Mouse (Mus musculus): Measurements from ENCODE around the gene Kri1. TPM values are rescaled to one million over a fixed set of nuclear protein-coding genes. Genes with fewer than 3 reads are reported as not detected.
"Not testable (repeated sequence)": the region's sequence is repeated elsewhere in the genome, so short reads cannot be mapped to it uniquely, and the experiment has no call there.

Gene Kri1
- polyA plus RNA-seq, 1 experiment from 2014 or later = 12.9 TPM

DNA sequence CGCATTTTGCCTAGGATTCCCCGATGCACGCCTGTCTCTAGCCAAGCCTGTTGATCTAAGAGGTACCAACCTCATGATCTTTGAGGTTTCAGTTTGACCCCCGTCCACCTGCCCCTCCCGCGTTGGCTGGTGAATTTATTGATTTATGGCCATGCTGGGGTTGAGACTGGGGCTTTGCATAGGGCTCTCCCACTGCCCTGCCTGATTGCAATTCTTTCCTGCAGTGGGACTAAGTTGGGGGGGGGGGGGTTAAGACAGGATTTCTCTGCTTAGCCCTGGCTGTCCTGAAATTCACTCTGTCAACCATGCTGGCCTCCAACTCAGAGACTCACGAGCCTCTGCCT, 62.4 kb downstream of the Kri1 start:
- H3K9ac ChIP-seq (replicated peaks; ENCODE audit: low read length) = no peak overlapping the region
- ATAC-seq (ENCODE audit: low FRiP score, low TSS enrichment) = no peak

DNA sequence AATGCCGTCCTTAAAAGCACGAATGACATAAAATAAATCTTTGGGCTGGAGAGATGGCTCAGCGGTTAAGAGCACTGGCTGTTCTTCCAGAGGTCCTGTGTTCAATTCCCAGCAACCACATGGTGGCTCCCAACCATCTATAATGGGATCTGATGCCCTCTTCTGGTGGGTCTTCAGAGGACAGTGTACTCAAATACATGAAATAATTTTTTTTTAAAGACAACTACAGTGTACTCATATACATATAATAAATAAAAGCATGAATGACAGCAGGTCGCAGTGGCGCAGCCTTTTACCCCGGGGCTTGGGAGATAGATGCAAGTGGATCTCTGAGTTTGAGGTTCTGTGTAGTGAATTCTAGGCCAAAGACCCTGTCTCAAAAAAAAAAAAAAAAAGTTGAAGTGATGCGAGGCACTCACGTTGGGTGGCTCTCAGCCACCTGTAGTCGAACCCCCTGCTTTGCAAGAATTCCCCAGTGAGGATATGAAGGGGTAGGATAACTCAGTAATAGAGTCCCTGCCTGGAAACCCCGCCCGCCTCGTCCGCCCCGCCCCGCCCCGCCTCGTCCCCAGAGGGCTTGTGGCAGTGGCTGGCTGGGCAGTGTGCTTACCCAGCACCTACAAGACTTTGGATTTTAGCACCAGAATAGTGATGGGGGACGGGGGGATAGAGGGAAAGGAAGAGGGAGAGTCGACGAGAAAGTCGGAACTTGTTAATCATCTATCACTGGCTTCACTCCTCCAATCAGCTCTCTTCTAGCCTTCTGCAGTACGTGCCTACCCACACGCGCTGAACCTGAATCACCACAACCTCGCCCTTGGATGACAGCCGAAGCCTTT, 63.0 kb downstream of the Kri1 start:
- no peak for ATAC-seq (ENCODE audit: low FRiP score, low TSS enrichment)
- H3K9me3 ChIP-seq (ENCODE audit: control insufficient read depth, low read length) = no peaks in the 10 kb centered on the region
- H3K9ac ChIP-seq (replicated peaks; ENCODE audit: low read length) = no peak overlapping the region
- WGBS = 25% methylated on average over 26 of the region's 26 CpGs
- peak; percentile 34 for DNase-seq
- no peak overlapping the region for H3K27ac ChIP-seq (replicated peaks; ENCODE audit: low read depth, low read length)
- no peak overlapping the region for H3K4me3 ChIP-seq (replicated peaks; ENCODE audit: low read depth, low read length)
- 0 out of 2 replicates have a peak, but pooled peaks cover 4% of the 10 kb centered on the region for H3K4me1 ChIP-seq (ENCODE audit: control insufficient read depth, insufficient read depth, low read length)
- no peaks in the 10 kb centered on the region for H3K27me3 ChIP-seq (ENCODE audit: control insufficient read depth, insufficient read depth, low read length)
- H3K36me3 ChIP-seq (ENCODE audit: control insufficient read depth, insufficient read depth, low read length) = 0 out of 2 replicates have a peak, but pooled peaks cover 5% of the 10 kb centered on the region
- H3K4me2 ChIP-seq (ENCODE audit: low read length) = peak overlapping the region; percentile 39

More for the DNA sequence above, 62.4 kb downstream of the Kri1 start:
- DNase-seq = no peak
- Histone ChIP-seq H3K27me3 (ENCODE audit: control insufficient read depth, insufficient read depth, low read length) (no peaks in the 10 kb centered on the region), H3K9me3 (ENCODE audit: control insufficient read depth, low read length) (no peaks in the 10 kb centered on the region), H3K4me3 (replicated peaks; ENCODE audit: low read depth, low read length) (no peak overlapping the region), H3K4me1 (ENCODE audit: control insufficient read depth, insufficient read depth, low read length) (0 out of 2 replicates have a peak, but pooled peaks cover 4% of the 10 kb centered on the region), H3K36me3 (ENCODE audit: control insufficient read depth, insufficient read depth, low read length) (peaks cover 11% of the 10 kb centered on the region), H3K4me2 (ENCODE audit: low read length) (peak overlapping the region; percentile 39), H3K27ac (replicated peaks; ENCODE audit: low read depth, low read length) (no peak overlapping the region)
- 15% methylated on average over 7 of the region's 7 CpGs for WGBS

DNA sequence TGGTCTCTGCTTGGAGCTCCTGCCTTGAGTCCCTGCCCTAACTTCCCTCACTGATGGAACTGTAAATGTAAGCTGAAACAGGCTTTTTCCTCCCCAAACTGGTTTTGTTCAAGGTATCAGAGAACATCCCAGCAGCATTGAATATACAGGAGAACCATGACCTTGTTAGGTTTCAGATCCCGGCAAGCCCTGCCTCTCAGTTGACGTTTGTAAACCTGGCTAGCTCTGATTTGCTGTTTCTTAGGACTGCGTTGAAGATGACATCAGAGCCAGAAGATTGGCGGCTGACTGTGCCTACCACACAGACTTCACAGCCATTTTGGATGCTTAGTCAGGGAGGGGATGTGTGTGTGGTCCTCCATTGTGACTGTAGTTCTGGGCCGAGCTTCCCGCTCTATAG, 63.9 kb downstream of the Kri1 start:
- Histone ChIP-seq H3K4me1 (ENCODE audit: control insufficient read depth, insufficient read depth, low read length) (0 out of 2 replicates have a peak, but pooled peaks cover 4% of the 10 kb centered on the region), H3K9ac (replicated peaks; ENCODE audit: low read length) (no peak overlapping the region), H3K4me3 (replicated peaks; ENCODE audit: low read depth, low read length) (no peak overlapping the region), H3K27ac (replicated peaks; ENCODE audit: low read depth, low read length) (no peak overlapping the region), H3K36me3 (ENCODE audit: control insufficient read depth, insufficient read depth, low read length) (no peaks in the 10 kb centered on the region), H3K27me3 (ENCODE audit: control insufficient read depth, insufficient read depth, low read length) (no peaks in the 10 kb centered on the region), H3K9me3 (ENCODE audit: control insufficient read depth, low read length) (no peaks in the 10 kb centered on the region), H3K4me2 (ENCODE audit: low read length) (no peak overlapping the region)
- 91% methylated on average over 6 of the region's 6 CpGs for WGBS
- ATAC-seq (ENCODE audit: low FRiP score, low TSS enrichment) (no peak), DNase-seq (no peak)

DNA sequence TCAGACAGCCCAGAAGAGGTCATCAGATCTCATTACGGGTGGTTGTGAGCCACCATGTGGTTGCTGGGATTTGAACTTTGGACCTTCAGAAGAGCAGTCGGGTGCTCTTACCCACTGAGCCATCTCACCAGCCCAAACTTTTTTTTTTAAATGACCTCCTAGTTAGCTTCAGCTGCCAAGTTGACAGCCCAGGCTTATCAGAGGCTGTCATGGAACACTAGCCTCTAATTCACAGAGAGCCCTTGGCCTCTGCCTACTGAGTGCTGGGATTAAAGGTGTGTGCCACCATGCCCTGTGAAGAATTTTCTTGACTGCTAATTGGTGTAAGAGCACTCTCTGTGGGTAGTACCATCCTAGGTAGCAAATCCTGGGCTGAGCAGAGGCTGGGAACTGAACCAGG, 64.3 kb downstream of the Kri1 start:
- H3K9me3 ChIP-seq (ENCODE audit: control insufficient read depth, low read length); H3K27ac ChIP-seq (replicated peaks; ENCODE audit: low read depth, low read length); H3K36me3 ChIP-seq (ENCODE audit: control insufficient read depth, insufficient read depth, low read length); ATAC-seq (ENCODE audit: low FRiP score, low TSS enrichment); H3K4me3 ChIP-seq (replicated peaks; ENCODE audit: low read depth, low read length); H3K4me2 ChIP-seq (ENCODE audit: low read length); DNase-seq; H3K9ac ChIP-seq (replicated peaks; ENCODE audit: low read length); H3K27me3 ChIP-seq (ENCODE audit: control insufficient read depth, insufficient read depth, low read length); H3K4me1 ChIP-seq (ENCODE audit: control insufficient read depth, insufficient read depth, low read length): not testable (repeated sequence)
- 93% methylated on average over 1 of the region's 2 CpGs for WGBS

Other genes with a start within 250 kb of the Kri1 start
- gene Zglp1, start 220.9 kb downstream of the Kri1 start, polyA plus RNA-seq (2014; fragmentation: Nextera tagmentation; extraction: Ambion mirVana) = 1.5 and 1.6 TPM in 2 replicates
- 1.3 and 2.6 TPM in 2 replicates for gene Gm49373, start 214.9 kb downstream of the Kri1 start, polyA plus RNA-seq (2014; fragmentation: Nextera tagmentation; extraction: Ambion mirVana)
- 55.5 and 82.2 TPM in 2 replicates for gene Fdx1l, start 214.4 kb downstream of the Kri1 start, polyA plus RNA-seq (2014; fragmentation: Nextera tagmentation; extraction: Ambion mirVana)
- 1.9 and 2.0 TPM in 2 replicates for gene Gm38431, start 196.0 kb downstream of the Kri1 start, polyA plus RNA-seq (2014; fragmentation: Nextera tagmentation; extraction: Ambion mirVana)
- 28.3 and 41.0 TPM in 2 replicates for gene Raver1, start 196.0 kb downstream of the Kri1 start, polyA plus RNA-seq (2014; fragmentation: Nextera tagmentation; extraction: Ambion mirVana)
- gene Tyk2, start 156.7 kb downstream of the Kri1 start, polyA plus RNA-seq (2014; fragmentation: Nextera tagmentation; extraction: Ambion mirVana) = 7.4 and 8.5 TPM in 2 replicates
- 213 and 223 TPM in 2 replicates for gene Cdc37, start 138.0 kb downstream of the Kri1 start, polyA plus RNA-seq (2014; fragmentation: Nextera tagmentation; extraction: Ambion mirVana)
- 28.4 and 32.3 TPM in 2 replicates for gene Pde4a, start 122.3 kb downstream of the Kri1 start, polyA plus RNA-seq (2014; fragmentation: Nextera tagmentation; extraction: Ambion mirVana)
- gene Keap1, start 48.6 kb downstream of the Kri1 start, polyA plus RNA-seq (2014; fragmentation: Nextera tagmentation; extraction: Ambion mirVana) = 40.3 and 53.7 TPM in 2 replicates
- gene S1pr5, start 39.5 kb downstream of the Kri1 start, polyA plus RNA-seq (2014; fragmentation: Nextera tagmentation; extraction: Ambion mirVana) = 2.3 and 2.8 TPM in 2 replicates
- gene Atg4d, start 22.7 kb downstream of the Kri1 start, polyA plus RNA-seq (2014; fragmentation: Nextera tagmentation; extraction: Ambion mirVana) = 44.6 and 44.7 TPM in 2 replicates
- 84.9 and 95.7 TPM in 2 replicates for gene Cdkn2d, start 3.4 kb upstream of the Kri1 start, polyA plus RNA-seq (2014; fragmentation: Nextera tagmentation; extraction: Ambion mirVana)
- gene Ap1m2, start 24.4 kb upstream of the Kri1 start, polyA plus RNA-seq (2014; fragmentation: Nextera tagmentation; extraction: Ambion mirVana) = 0.88 and 1.5 TPM in 2 replicates
- 49.3 and 67.4 TPM in 2 replicates for gene Slc44a2, start 32.7 kb upstream of the Kri1 start, polyA plus RNA-seq (2014; fragmentation: Nextera tagmentation; extraction: Ambion mirVana)
- 212 and 267 TPM in 2 replicates for gene Ilf3, start 79.9 kb upstream of the Kri1 start, polyA plus RNA-seq (2014; fragmentation: Nextera tagmentation; extraction: Ambion mirVana)
- gene Qtrt1, start 123.9 kb upstream of the Kri1 start, polyA plus RNA-seq (2014; fragmentation: Nextera tagmentation; extraction: Ambion mirVana) = 48.1 and 54.3 TPM in 2 replicates
- 54.5 and 56.7 TPM in 2 replicates for gene Dnm2, start 136.9 kb upstream of the Kri1 start, polyA plus RNA-seq (2014; fragmentation: Nextera tagmentation; extraction: Ambion mirVana)
- 48.0 and 50.2 TPM in 2 replicates for gene Tmed1, start 222.3 kb upstream of the Kri1 start, polyA plus RNA-seq (2014; fragmentation: Nextera tagmentation; extraction: Ambion mirVana)
- 1.0 and 1.8 TPM in 2 replicates for gene AB124611, start 238.2 kb upstream of the Kri1 start, polyA plus RNA-seq (2014; fragmentation: Nextera tagmentation; extraction: Ambion mirVana)

Measured in midbrain, embryonic 14.5 days (tissue).